Mouse (Mus musculus) gastrocnemius, postnatal 14 days (tissue): ENCODE data around the gene Slc22a23. TPM values are rescaled to one million over a fixed set of nuclear protein-coding genes. Genes with fewer than 3 reads are reported as not detected.

Source experiments
- DNase-seq: peaks from one replicate; pipeline ENCODE4 v3.0.0; 2021; ENCODE audit warnings: mixed read lengths
- intact Hi-C: fragments of 180-260 bp; cut with DNase I; formaldehyde crosslinking; loops from one replicate; pipeline ENCODE4 v1.15.1; 2025; ENCODE audit warnings: low total_unique reads
- total RNA-seq, 2 experiments: library from RNA; stranded (reverse); gene quantifications; 2 replicates each; pipeline ENCODE4 v1.2.3; 2021

The Slc22a23 gene
- total RNA-seq, 2 experiments from 2014 or later, result 7.8 to 9.9 TPM

DNA sequence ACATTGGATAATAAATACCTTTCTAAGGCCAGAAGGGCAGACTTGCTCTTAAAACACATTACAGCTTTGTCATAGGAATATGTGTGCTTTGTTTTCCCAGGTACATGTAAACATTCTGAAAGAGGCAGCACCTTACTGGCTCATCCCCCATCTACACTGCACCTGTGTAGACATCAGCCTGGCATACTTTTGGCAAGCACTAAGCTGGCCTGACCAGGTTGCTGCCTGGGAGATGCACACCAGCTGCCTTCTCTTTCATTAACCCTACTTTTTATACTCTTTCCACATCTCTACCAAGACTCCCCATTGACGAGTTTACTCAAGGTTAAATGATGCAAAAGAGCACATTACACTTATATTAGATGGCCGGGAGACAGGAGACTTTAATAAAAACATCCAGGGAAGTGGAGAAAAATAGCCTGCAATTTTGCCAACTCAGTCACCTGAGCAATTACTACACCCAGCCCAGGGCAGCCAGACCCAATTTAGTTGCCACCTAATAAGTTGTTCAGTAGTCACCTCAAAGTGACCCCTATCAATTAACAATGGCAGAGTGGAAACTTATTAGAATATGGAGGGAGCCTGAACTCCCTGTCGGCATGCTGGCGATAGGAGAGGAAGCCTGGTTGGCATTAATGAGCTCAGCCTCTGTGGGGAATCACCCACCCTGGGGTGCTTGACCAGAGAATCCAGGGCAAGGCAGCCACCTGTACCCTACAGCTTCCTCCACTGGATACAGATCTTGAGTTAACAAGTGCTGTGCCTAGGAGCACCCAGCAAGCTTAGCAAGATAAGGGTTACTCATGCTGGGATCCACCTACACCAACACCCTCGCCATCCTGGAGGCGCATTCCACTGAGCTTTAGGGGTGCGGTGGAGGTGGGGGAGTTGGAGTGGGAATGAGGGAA, 37.0 kb downstream of the Slc22a23 start:
- intact Hi-C loops, result no loop called here
- no peak for DNase-seq

DNA sequence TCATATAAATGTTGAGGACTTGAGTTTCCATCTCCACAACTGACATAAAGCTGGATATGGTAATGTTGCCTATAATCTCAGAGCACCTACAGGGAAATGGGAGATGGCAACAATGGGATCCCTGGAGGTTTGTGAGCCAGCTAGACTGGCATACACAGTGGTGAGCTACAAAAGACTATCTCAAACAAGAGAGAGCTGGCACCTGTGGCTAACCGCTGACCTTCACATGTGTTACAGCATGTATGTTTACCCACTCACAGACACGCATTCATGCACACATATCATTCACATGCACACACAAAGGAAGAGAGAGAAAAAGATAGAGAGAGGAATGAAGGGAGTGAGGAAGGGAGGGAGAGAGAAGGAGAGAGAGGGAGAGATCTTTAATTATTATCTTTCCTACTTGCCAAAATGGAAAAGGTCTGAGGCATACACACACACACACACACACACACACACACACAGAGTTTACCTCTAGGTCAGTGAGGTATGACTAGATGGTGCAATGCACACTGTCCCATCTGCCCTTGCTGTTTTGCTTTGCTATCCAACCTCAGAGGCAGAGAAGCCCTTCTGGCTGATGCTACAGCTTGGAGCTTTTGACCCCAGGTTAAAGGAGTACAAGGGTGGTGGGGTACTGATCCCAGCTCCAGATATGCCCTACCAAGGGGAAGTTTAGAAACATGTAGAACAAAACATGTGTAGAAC, 38.9 kb downstream of the Slc22a23 start:
- intact Hi-C loops, result no loop called here

DNA sequence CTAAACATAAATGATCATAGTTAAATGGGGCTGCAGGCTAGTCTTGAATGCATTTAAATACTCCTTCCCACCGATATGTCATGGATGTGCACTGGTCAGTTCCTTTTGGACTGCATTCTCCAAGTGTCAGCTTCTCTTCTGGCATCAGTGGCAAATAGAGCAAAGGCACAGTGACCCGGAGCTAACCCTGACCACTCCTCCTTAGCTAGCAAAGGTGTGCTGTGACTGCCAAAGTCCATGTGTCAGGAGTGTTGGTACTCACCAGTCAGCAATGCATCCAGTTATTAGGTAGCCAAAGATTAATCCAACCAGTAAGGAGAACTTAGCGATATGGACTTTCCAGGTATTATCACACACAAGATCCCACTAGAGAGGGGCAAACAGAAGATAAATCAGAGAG, 40.1 kb downstream of the Slc22a23 start:
- no peak for DNase-seq
- intact Hi-C loops, result no loop called here

More for the DNA sequence above, 38.9 kb downstream of the Slc22a23 start:
- no peak for DNase-seq

DNA sequence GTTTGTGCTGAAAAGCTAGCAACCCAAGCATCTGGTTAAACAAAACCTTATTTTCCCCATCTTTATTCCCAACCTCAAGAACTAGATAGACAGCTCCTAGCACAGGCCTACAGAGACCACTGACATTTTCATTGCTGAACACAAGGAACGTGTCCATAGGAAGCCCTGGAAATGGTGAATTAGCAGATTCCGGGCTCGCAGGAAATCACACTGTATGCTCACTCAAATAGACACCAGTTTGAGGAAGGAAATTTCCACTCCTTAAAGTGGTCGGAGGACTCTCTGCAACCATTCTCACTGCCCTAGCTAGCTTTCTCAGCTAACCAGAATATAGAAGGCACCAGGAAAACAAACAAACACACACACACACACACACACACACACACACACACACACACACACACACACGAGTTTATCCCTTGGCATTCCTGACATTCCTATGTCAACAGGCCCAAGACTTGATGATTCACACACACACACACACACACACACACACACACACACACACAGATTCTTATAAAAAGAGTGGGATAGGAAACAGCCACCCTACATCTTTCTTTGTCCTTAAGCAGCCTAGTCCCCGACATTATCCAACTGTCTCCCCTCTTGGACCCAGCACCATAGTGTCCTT, 41.5 kb downstream of the Slc22a23 start:
- intact Hi-C loops, result no loop called here
- no peak for DNase-seq

DNA sequence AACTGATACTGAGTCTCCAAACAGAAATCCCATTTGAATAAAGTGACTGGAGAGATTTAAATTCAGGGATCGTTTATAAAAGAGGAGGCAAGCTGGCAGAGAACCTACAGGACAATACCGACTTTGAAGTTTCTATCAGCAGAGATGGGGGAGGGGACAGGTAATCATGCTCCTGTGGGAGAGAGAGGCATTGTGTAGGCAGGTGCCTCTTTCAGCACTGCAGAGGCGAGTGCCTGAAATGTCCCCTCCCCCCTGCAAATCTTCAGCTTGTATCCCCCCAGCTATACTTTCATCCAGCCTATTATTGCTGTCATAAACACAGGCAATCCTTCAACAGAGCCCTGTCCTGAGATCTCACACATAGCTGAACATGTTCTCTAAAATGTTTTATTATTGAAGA, 43.4 kb downstream of the Slc22a23 start:
- intact Hi-C loops, result no loop called here
- DNase-seq, result no peak

DNA sequence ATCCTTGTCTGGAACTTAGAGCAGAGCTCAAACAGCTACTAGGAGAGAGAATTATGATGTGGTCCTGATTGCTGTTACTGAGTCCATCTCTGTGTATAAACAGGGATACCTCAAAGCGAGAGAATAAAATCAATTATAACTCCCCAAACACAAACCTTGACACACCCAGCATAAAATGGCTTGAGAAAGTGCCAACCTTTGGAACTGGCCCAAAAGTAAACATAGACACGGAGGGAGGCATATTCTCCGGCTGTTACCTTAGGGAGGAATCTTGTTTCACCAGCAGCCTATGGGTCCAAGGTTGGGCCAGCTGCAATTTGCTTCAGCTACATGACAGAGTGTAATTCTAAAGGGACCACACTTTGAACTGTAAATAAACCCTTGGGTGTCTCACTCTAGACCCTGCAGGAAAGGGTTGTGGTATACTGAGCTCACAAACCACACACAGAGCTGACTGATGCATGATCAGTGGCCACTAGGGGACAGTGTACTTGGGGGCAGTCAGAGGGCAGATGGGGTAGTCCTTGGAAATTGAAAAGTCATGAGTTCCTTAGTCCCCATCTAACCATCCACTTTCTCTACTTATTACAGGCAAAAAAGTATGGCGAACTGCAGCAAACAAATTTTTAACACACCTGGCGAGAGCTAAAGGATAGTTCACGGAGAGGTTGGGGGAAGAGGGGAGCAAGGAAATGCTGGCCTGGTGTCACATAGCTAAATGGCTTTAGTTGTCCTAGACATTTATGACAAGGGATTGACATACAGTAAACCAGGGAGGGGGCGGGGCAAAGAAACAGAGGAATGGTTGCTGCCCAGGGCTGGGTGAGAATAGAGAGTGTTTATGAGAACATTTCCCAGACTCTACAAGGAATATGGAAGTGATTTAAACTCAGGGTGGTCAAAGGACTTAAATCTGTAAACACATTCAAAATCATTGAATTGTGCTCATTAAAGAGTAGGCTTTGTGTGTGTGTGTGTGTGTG, 45.3 kb downstream of the Slc22a23 start:
- intact Hi-C loops, result no loop called here
- no peak for DNase-seq

DNA sequence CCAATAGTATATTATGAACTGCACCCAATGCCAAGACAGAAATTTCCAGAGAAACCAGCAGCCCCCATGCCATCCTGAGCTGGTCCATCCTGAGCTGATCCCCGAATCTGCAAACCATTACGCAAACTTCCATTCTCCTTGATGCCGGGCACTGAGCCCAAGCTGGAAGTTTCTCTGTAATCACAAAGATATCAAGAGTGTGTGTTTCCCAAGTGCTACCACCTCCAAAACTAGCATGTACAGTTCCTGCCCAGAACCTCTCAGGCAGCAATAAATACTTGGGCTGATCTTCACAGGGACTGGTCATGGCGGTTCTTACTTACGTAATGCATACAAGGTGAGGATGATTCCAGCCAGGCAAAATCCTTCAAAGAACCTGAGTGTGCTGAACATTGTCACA, 46.3 kb downstream of the Slc22a23 start:
- no peak for DNase-seq
- intact Hi-C loops, result no loop called here

DNA sequence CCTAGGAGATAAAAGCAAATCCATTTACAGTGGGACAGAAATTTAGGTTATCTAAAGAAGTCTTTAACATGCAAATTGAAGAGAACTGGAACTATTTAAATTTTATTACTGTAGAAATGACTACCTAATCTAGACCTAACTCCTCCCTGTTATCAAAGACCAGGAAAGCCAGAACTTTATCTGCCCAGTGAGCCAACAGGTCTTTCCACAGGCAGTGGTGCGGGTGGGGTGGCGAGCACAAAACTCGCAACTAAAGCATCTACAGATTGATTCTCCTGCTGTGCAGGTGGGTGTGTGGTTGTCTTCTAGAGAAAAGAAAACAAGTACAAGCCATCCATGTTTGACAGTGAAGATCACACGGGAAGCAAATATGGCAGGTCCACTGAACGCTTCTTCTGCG, 46.9 kb downstream of the Slc22a23 start:
- intact Hi-C loops, result no loop called here
- DNase-seq, result no peak

DNA sequence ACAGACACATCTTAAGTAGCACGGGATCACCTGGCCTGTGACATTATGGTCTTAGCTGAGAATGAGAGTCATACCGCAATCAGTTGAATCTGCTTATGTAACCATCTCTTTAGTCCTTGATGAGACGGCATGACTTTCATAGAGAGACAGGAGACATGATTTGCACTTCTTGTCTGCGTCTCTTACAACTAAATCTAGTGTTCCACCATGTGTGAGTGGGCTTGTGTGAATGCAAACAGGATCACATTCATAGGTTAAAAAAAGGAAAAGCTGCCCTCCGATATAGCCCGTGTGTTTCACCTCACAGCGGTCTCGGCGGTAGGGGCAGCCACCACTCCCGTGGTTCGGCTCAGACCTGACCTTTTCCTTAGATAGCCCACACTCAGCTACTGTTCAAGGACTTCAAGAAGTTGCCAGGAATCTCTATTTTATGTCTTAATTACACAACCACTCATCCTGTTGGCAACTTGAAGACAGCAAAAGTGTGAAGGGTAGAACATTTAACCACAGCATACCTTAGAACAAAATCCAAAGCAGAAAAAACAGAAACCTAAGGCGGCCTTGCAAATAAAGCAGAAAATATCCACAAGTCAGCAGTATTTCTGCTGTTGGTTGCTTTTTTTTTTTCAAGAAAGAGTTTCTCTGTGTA, 49.1 kb downstream of the Slc22a23 start:
- intact Hi-C loops, result no loop called here
- DNase-seq, result no peak

DNA sequence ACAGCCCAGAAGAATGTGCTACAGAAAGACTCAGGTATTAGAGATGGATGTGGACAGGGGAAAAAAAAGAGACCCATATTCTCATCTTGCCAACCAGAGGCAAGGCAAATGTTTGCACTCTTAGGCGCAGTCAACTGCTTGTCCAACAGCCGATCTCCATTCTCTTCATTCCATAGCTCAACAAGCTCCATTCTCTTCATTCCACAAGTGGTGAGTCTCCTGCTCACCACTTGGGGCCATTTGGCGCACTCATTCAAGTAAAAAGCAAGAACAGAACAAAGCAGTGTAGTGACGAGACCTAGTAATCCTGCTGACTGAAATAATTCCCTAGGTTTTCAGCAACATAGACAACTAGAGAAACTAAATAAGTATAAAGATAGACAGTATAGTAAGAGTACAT, 50.8 kb downstream of the Slc22a23 start:
- intact Hi-C loops, result no loop called here

DNA sequence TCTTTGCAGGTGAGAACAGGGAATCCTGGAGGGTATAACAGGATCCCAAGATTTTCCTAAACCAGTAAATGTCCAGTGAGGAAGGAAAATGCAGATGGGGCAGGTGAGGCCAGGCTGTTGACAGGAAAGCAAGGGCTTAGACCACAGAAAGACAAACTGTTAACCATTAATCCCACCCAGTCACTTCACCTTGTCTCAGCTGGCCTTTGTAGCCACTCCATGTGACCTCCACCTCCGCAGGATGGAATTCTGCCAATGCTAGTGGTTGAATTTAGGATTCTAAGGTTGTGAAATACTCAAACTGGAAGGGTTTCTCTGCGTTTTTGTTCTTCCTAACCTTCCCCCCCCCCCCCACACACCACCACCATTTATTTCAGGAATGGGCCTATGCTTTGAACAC, 52.9 kb downstream of the Slc22a23 start:
- intact Hi-C loops, result no loop called here
- DNase-seq, result no peak

More for the DNA sequence above, 50.8 kb downstream of the Slc22a23 start:
- DNase-seq, result no peak

DNA sequence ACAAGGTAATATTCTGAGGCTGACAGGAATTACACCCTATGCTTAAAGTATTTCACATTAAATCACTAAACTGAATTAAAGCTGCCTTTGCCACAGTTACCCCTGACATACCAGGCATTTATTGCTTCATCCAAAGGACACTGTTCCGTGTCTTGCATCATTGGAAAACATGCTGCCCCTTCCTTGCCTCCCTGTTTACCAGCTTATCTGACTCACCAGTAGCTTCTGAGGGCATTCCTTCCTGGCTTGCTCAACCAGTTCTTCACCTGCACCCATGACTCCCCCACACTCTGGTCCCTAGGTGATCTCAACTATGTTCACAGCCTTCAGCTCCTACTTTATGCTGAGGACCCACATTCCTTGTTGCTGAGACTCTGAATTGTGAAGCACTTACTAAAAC, 54.6 kb downstream of the Slc22a23 start:
- intact Hi-C loops, result no loop called here
- DNase-seq, result no peak

DNA sequence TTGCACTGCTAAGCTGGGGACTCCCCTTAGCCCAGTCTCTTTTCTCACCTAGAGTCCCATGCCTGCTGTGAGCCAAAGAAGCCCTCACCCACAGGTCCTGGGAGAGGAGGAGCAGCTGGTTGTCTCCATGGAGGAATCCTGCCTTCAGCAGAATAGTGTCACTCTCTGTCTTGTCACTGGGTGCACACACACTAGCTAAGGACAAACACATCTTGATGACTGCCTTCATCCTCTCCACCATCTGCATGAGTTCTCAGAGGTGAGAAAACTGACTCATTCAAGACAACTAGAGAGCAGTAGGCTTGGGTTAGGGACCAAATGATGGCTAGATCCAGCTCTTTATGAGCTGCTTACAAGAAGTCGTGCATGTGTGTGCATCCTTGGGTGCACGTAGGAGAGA, 55.4 kb downstream of the Slc22a23 start:
- DNase-seq, result no peak
- intact Hi-C loops, result no loop called here

DNA sequence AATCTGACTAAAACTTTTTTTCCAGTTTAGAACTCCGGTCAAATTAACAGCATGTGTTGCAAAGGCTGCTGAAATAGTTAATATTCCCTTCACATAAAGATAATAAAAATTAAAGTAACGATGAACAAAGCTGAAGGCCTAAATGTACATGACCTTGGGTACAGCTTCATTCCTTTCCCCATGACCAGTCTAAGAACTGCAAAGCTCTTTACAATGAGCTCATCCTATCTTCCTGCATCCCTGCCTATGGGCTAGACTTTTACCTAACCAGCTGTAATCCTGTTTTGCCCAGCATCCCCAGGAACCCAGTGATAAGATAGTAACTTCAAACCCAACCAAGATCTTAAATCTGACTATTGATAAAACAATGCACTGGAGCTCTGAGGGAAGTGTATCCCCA, 56.9 kb downstream of the Slc22a23 start:
- intact Hi-C loops, result no loop called here
- no peak for DNase-seq

DNA sequence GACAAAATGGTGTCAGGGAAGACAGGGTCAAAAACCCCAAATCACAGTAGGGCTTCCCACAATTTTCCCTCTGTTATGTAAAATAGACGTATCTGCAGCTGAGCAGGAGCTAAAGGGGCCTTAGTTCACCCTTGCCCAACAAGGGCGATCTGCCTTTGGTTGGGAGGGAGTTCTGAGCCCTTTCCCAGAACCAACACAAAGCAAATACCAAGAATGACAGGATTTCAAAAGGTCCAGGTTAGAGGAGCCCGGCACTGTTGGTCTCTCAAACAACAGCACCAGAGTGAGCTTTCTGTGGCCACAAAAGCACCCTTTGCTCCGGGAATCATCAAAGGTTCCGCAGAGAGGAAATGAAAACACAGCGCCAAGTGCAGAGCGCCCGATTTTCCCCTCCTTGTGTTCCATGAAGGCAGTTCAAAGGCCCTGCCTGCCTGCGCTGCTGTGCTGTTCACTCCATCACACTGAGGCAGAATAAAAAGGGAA, 57.3 kb downstream of the Slc22a23 start:
- DNase-seq, result no peak
- intact Hi-C loops, result no loop called here

DNA sequence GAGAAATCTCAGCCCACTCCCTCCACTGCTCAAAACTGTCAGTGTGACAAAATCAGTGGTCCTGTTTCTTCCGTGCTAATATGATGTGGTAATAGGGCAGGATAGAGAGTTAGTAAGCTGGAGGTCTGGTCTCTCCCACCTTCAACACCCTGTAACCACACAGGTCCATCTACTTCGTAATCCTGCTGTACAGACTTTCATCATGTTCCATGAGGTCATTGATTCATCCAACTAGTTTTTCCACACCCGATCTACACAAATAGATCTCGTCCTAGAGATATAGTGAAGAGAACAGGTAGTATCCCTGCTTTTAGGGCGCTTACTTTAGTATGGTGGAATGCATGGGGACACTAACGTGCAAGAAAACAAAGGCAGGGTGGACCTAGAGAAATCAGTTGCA, 63.6 kb downstream of the Slc22a23 start:
- intact Hi-C loops, result no loop called here
- DNase-seq, result no peak

DNA sequence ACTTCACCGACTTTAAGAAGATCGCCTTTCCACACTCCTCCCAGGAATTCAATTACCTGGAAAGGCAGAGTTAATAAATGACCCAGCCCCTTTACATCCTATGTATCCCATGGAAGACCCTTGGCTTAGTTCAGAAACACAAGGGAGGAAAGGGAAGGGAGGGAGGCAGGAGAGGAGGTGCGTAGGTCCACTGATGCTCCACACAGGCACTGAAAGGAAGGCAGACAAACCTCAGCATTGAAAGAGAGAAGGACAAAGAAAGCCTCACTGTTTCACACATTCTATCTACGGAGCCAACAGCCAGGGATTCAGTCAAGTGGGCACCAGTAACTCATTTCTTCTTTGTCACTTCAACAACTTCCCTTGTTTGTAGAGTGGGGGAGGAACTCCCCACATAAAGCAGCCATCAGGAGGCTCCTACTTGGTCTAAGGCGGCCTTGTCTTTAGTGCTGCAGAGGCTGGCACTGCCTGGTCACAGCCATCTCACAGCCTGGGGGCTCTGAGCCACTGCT, 66.2 kb downstream of the Slc22a23 start:
- DNase-seq, result no peak
- intact Hi-C loops, result no loop called here

DNA sequence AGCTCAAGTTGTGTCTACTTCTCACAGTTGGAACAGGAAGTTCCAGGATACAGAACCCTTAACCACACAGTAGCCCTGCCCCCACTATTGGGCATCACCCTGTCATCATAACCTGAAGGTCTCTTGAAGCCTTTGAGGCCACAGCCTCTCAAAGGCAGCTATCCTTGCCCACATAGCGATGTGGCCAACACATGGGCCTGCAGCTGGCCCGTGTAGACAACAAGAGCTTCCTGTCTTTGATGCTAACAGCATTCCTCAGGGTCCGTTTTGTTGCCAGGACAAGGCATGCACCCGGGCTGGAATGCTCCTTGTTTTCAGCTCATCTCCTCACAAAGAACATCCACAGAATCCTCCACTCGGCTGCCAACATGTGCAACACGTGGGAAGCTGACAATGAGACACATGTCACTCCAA, 66.7 kb downstream of the Slc22a23 start:
- DNase-seq, result no peak
- intact Hi-C loops, result no loop called here

DNA sequence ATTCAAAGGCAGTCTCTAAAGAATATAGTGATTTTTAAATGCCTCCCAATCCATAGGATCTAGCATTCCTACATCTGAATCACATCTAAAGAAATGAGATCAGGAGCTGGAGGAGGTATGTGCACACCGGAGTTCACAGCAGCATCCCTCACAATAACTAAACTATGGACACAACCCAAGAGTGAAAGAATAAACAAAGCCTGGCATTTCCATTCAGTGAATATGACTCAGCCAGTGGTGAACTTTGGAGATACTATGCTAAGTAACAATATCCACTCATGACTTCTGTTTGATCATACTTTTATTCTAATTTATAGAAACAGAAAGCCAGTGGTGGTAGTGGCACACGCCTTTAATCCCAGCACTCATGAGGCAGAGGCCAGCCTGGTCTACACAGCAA, 67.4 kb downstream of the Slc22a23 start:
- intact Hi-C loops, result no loop called here

More for the DNA sequence above, 67.4 kb downstream of the Slc22a23 start:
- no peak for DNase-seq
